Mouse (Mus musculus) lung, postnatal 4 days (tissue): ENCODE data around the gene Tnnc1.

Source experiments
- DNase-seq, 2 experiments: peaks; one replicate each; pipeline ENCODE4 v3.0.0; 2021

The Tnnc1 gene

GRCm38 (mm10) chr14:31208084-31208483, at the start of gene Tnnc1:
TSS of gene Tnnc1 (plus strand) at chr14:31208312.
- DNase-seq = no peak

GRCm38 (mm10) chr14:31160196-31161150, 47.6 kb upstream of the Tnnc1 start:
- DNase-seq = no peak

GRCm38 (mm10) chr14:31161191-31161590, 46.9 kb upstream of the Tnnc1 start:
- no peak for DNase-seq

- no peak for DNase-seq
Measured at GRCm38 (mm10) chr14:31161638-31162037, 46.5 kb upstream of the Tnnc1 start.

- no peak for DNase-seq
Measured at GRCm38 (mm10) chr14:31164067-31164466, 44.0 kb upstream of the Tnnc1 start.

GRCm38 (mm10) chr14:31165010-31165409, 43.1 kb upstream of the Tnnc1 start:
- DNase-seq = no peak

- DNase-seq = no peak
Measured at GRCm38 (mm10) chr14:31165458-31165857, 42.7 kb upstream of the Tnnc1 start.

- DNase-seq = peak; percentile 47 to 68
Measured at GRCm38 (mm10) chr14:31165991-31166630, 42.0 kb upstream of the Tnnc1 start.

GRCm38 (mm10) chr14:31166827-31167226, 41.3 kb upstream of the Tnnc1 start:
- no peak for DNase-seq

- peak; percentile 67 to 81 for DNase-seq
Measured at GRCm38 (mm10) chr14:31168425-31168824, 39.7 kb upstream of the Tnnc1 start, which contains the start of gene Stab1. TSS of gene Stab1 (minus strand) at chr14:31168641.

GRCm38 (mm10) chr14:31169508-31169907, 38.6 kb upstream of the Tnnc1 start:
- no peak for DNase-seq

- DNase-seq = no peak
Measured at GRCm38 (mm10) chr14:31170963-31171362, 37.1 kb upstream of the Tnnc1 start.

- DNase-seq = no peak
Measured at GRCm38 (mm10) chr14:31171386-31171785, 36.7 kb upstream of the Tnnc1 start.

GRCm38 (mm10) chr14:31171821-31172220, 36.3 kb upstream of the Tnnc1 start:
- DNase-seq = no peak

GRCm38 (mm10) chr14:31172781-31173455, 35.2 kb upstream of the Tnnc1 start:
- DNase-seq = peak; percentile 39 to 56

GRCm38 (mm10) chr14:31173537-31173936, 34.6 kb upstream of the Tnnc1 start:
- DNase-seq = no peak

- no peak for DNase-seq
Measured at GRCm38 (mm10) chr14:31177287-31177686, 30.8 kb upstream of the Tnnc1 start.

- no peak for DNase-seq
Measured at GRCm38 (mm10) chr14:31177715-31178114, 30.4 kb upstream of the Tnnc1 start.

GRCm38 (mm10) chr14:31179677-31180365, 28.3 kb upstream of the Tnnc1 start:
- DNase-seq = no peak

- no peak for DNase-seq
Measured at GRCm38 (mm10) chr14:31181512-31181911, 26.6 kb upstream of the Tnnc1 start.

GRCm38 (mm10) chr14:31182786-31183290, 25.3 kb upstream of the Tnnc1 start:
- DNase-seq = peak in 1 of 2 experiments; percentile 47

- no peak for DNase-seq
Measured at GRCm38 (mm10) chr14:31183541-31183940, 24.6 kb upstream of the Tnnc1 start.
